17 mouse cellular contexts compared by ENCODE assay signal in the genomic region with DNA sequence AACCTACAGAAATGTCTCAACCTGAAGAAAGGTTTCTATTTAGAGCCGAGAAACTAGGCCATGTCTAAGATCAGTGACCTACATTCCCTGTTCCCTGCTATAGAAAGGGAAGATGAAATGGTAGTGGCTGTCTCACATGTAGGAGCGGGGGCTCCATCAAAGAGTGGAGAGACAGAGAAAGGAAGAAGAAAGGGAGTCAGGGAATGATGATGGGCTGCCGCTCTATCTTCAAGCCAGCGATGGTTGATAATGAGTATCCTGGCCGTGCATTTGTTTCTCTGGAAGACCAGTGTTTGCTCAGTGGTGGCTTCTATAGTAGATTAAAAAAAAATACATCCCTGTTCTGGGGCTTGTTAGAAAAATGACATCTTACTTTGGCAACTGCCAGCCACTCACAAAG.
DNase-seq lines count a peak whose midpoint lies in the region; ATAC-seq and TF ChIP-seq lines count a peak whose summit lies in the region.
"Had no signal": no experiment of that assay in that cellular context is flagged by ENCODE, and none has a peak within 500 bp of the region (broad histone marks: within the 10 kb centered on the region; RNA-seq: fewer than 3 reads in every experiment).

No protein-coding gene starts in this region.

- no peak overlapping the region for H3K4me3 ChIP-seq in forebrain, postnatal 0 days (ENCODE audit: low read depth, low read length)
- H3K4me3 ChIP-seq in forebrain, embryonic 12.5 days (replicated peaks), result no peak overlapping the region
- H3K4me3 ChIP-seq in midbrain, embryonic 12.5 days, result no peak overlapping the region
- H3K4me3 ChIP-seq in midbrain, embryonic 14.5 days (replicated peaks; ENCODE audit: low read depth, low read length), result no peak overlapping the region
- no peak overlapping the region for H3K4me3 ChIP-seq in midbrain, embryonic 15.5 days
- H3K4me3 ChIP-seq: embryonic facial prominence, embryonic 10.5 days; heart, embryonic 15.5 days; hindbrain, embryonic 13.5 days had no signal

- no peaks in the 10 kb centered on the region for H3K9me3 ChIP-seq in forebrain, postnatal 0 days (ENCODE audit: low read length)
- H3K9me3 ChIP-seq in forebrain, embryonic 12.5 days, result no peaks in the 10 kb centered on the region
- no peaks in the 10 kb centered on the region for H3K9me3 ChIP-seq in midbrain, embryonic 12.5 days
- H3K9me3 ChIP-seq in midbrain, embryonic 14.5 days (ENCODE audit: control insufficient read depth, low read length), result no peaks in the 10 kb centered on the region
- no peaks in the 10 kb centered on the region for H3K9me3 ChIP-seq in midbrain, embryonic 15.5 days
- H3K9me3 ChIP-seq: embryonic facial prominence, embryonic 10.5 days; heart, embryonic 15.5 days; hindbrain, embryonic 13.5 days had no signal

- 79% methylated on average over 5 of the region's 5 CpGs for WGBS in forebrain, postnatal 0 days
- WGBS in forebrain, embryonic 12.5 days, result 90% methylated on average over 5 of the region's 5 CpGs
- 84% methylated on average over 5 of the region's 5 CpGs for WGBS in midbrain, embryonic 12.5 days
- WGBS in midbrain, embryonic 14.5 days, result 78% methylated on average over 5 of the region's 5 CpGs
- WGBS in midbrain, embryonic 15.5 days, result 74% methylated on average over 5 of the region's 5 CpGs

- no peak overlapping the region for H3K9ac ChIP-seq in forebrain, postnatal 0 days
- H3K9ac ChIP-seq in forebrain, embryonic 12.5 days, result no peak overlapping the region
- H3K9ac ChIP-seq in midbrain, embryonic 12.5 days (replicated peaks), result no peak overlapping the region
- H3K9ac ChIP-seq in midbrain, embryonic 14.5 days (replicated peaks; ENCODE audit: low read length), result no peak overlapping the region
- H3K9ac ChIP-seq in midbrain, embryonic 15.5 days, result no peak overlapping the region
- H3K9ac ChIP-seq: heart, embryonic 15.5 days; hindbrain, embryonic 13.5 days had no signal

- no peak for TF ChIP-seq CTCF in forebrain, postnatal 0 days (IDR thresholded peaks at IDR 0.05; ENCODE audit: low read depth)

- H3K27ac ChIP-seq in forebrain, postnatal 0 days (ENCODE audit: low read depth, low read length), result no peak overlapping the region
- H3K27ac ChIP-seq in forebrain, embryonic 12.5 days, result no peak overlapping the region
- H3K27ac ChIP-seq in midbrain, embryonic 12.5 days (replicated peaks), result 0 out of 2 replicates have a peak overlapping the region, but pooled peaks have one; percentile 15
- no peak overlapping the region for H3K27ac ChIP-seq in midbrain, embryonic 14.5 days (replicated peaks; ENCODE audit: low read depth, low read length)
- peak overlapping the region; percentile 58; the same call in 1 of the 2 replicates for H3K27ac ChIP-seq in midbrain, embryonic 15.5 days
- H3K27ac ChIP-seq: embryonic facial prominence, embryonic 10.5 days; heart, embryonic 15.5 days; hindbrain, embryonic 13.5 days; hindbrain, postnatal 0 days had no signal

- 0 out of 2 replicates have a peak, but pooled peaks cover 4% of the 10 kb centered on the region for H3K4me1 ChIP-seq in forebrain, postnatal 0 days (ENCODE audit: insufficient read depth)
- 0 out of 2 replicates have a peak, but pooled peaks cover 6% of the 10 kb centered on the region for H3K4me1 ChIP-seq in forebrain, embryonic 12.5 days
- H3K4me1 ChIP-seq in midbrain, embryonic 12.5 days, result peaks cover 4% of the 10 kb centered on the region; the same call in 1 of the 2 replicates
- H3K4me1 ChIP-seq in midbrain, embryonic 14.5 days (ENCODE audit: control insufficient read depth, insufficient read depth, low read length), result 0 out of 2 replicates have a peak, but pooled peaks cover 11% of the 10 kb centered on the region
- peaks cover 20% of the 10 kb centered on the region for H3K4me1 ChIP-seq in midbrain, embryonic 15.5 days
- H3K4me1 ChIP-seq: heart, embryonic 15.5 days had no signal

- H3K27me3 ChIP-seq in forebrain, postnatal 0 days (ENCODE audit: insufficient read depth, low read length), result no peaks in the 10 kb centered on the region
- H3K27me3 ChIP-seq in forebrain, embryonic 12.5 days, result no peaks in the 10 kb centered on the region; the same call in 1 of the 2 replicates
- no peaks in the 10 kb centered on the region for H3K27me3 ChIP-seq in midbrain, embryonic 12.5 days
- H3K27me3 ChIP-seq in midbrain, embryonic 14.5 days (ENCODE audit: control insufficient read depth, insufficient read depth, low read length), result no peaks in the 10 kb centered on the region
- H3K27me3 ChIP-seq in midbrain, embryonic 15.5 days (replicated peaks), result no peaks in the 10 kb centered on the region
- H3K27me3 ChIP-seq: heart, embryonic 15.5 days had no signal

- H3K4me2 ChIP-seq in forebrain, postnatal 0 days (ENCODE audit: low read depth), result no peak overlapping the region
- no peak overlapping the region for H3K4me2 ChIP-seq in forebrain, embryonic 12.5 days
- H3K4me2 ChIP-seq in midbrain, embryonic 12.5 days (replicated peaks), result no peak overlapping the region
- H3K4me2 ChIP-seq in midbrain, embryonic 14.5 days (ENCODE audit: low read length), result no peak overlapping the region
- H3K4me2 ChIP-seq in midbrain, embryonic 15.5 days, result no peak overlapping the region
- H3K4me2 ChIP-seq: heart, embryonic 11.5 days; heart, embryonic 15.5 days; hindbrain, embryonic 13.5 days had no signal

- peak; percentile 20; the same call in 1 of the 2 replicates for ATAC-seq in forebrain, postnatal 0 days
- no peak for ATAC-seq in forebrain, embryonic 12.5 days (ENCODE audit: low FRiP score)
- no peak for ATAC-seq in midbrain, embryonic 12.5 days (ENCODE audit: low FRiP score, low read depth)
- ATAC-seq in midbrain, embryonic 14.5 days (ENCODE audit: low FRiP score, low TSS enrichment), result no peak
- peak; percentile 72 for ATAC-seq in midbrain, embryonic 15.5 days (replicated peaks)
- ATAC-seq: hindbrain, postnatal 0 days had no signal

- no peaks in the 10 kb centered on the region for H3K36me3 ChIP-seq in forebrain, postnatal 0 days (ENCODE audit: insufficient read depth)
- no peaks in the 10 kb centered on the region for H3K36me3 ChIP-seq in forebrain, embryonic 12.5 days (replicated peaks)
- H3K36me3 ChIP-seq in midbrain, embryonic 12.5 days, result no peaks in the 10 kb centered on the region
- no peaks in the 10 kb centered on the region for H3K36me3 ChIP-seq in midbrain, embryonic 14.5 days (ENCODE audit: control insufficient read depth, insufficient read depth, low read length)
- H3K36me3 ChIP-seq in midbrain, embryonic 15.5 days (replicated peaks), result no peaks in the 10 kb centered on the region
- H3K36me3 ChIP-seq: embryonic facial prominence, embryonic 10.5 days; heart, embryonic 15.5 days; hindbrain, embryonic 13.5 days had no signal

- DNase-seq in forebrain, postnatal 0 days, result no peak
- DNase-seq in midbrain, embryonic 14.5 days, result no peak
- no peak for DNase-seq in layer of hippocampus, adult 11-12 months (ENCODE audit: low spot score)
- no peak for DNase-seq in right cerebral cortex, postnatal 36 days (ENCODE audit: low spot score in 2 of 2)
- DNase-seq: adrenal gland, adult 2 months; adrenal gland, postnatal 25 days; cerebellum, postnatal 10 days; gastrocnemius, postnatal 14 days; heart, postnatal 14 days had no signal

Comparison
In these comparisons a context has a peak if more than half of its experiments do, and no peak if none do; other contexts are left out.
1. ATAC-seq: peak in forebrain, postnatal 0 days (single experiment) and midbrain, embryonic 15.5 days (single experiment); none in forebrain, embryonic 12.5 days (single experiment), midbrain, embryonic 12.5 days (single experiment) and midbrain, embryonic 14.5 days (single experiment).
2. H3K27ac ChIP-seq: peak in midbrain, embryonic 12.5 days (single experiment) and midbrain, embryonic 15.5 days (single experiment); none in forebrain, postnatal 0 days (single experiment), forebrain, embryonic 12.5 days (single experiment) and midbrain, embryonic 14.5 days (single experiment).